Mouse (Mus musculus) hindbrain, embryonic 16.5 days (tissue): Measurements from ENCODE around the gene Usp49. TPM values are rescaled to one million over a fixed set of nuclear protein-coding genes. Genes with fewer than 3 reads are reported as not detected.

Experiments used
- ATAC-seq: fragments of 200-750 bp; cut with Nextera tagmentation; 2 replicates; pipeline ENCODE4 v1.8.0; 2017; ENCODE audit warnings: moderate TSS enrichment, moderate library complexity
- H3K27ac ChIP-seq: fragments of 300-500 bp; sonication (generic); 2 replicates; pipeline ENCODE4 v1.5.1; 2014; ENCODE audit warnings: low read depth, mild to moderate bottlenecking, control low read depth, low read length, moderate library complexity
- H3K27me3 ChIP-seq: fragments of 300-500 bp; sonication (generic); replicated peaks from 2 replicates; pipeline ENCODE4 v1.6.1; 2014; ENCODE audit warnings: low read length; ENCODE audit not compliant: control insufficient read depth, insufficient read depth
- H3K36me3 ChIP-seq: fragments of 300-500 bp; sonication (generic); 2 replicates; pipeline ENCODE4 v1.6.1; 2014; ENCODE audit warnings: mild to moderate bottlenecking, low read length, moderate library complexity, mixed read lengths; ENCODE audit not compliant: control insufficient read depth, insufficient read depth
- H3K4me1 ChIP-seq: fragments of 300-500 bp; sonication (generic); 2 replicates; pipeline ENCODE4 v1.6.1; 2014; ENCODE audit warnings: low read depth, low read length; ENCODE audit not compliant: control insufficient read depth, insufficient read depth
- H3K4me2 ChIP-seq: fragments of 300-500 bp; sonication (generic); 2 replicates; pipeline ENCODE4 v1.6.1; 2014; ENCODE audit warnings: mild to moderate bottlenecking, low read length, control low read depth, moderate library complexity
- H3K4me3 ChIP-seq: fragments of 300-500 bp; sonication (generic); 2 replicates; pipeline ENCODE4 v1.5.1; 2014; ENCODE audit warnings: mild to moderate bottlenecking, low read length, control low read depth, moderate library complexity
- H3K9ac ChIP-seq: fragments of 300-500 bp; sonication (generic); 2 replicates; pipeline ENCODE4 v1.6.1; 2014; ENCODE audit warnings: low read depth, mild to moderate bottlenecking, control low read depth, low read length, moderate library complexity
- H3K9me3 ChIP-seq: fragments of 300-500 bp; sonication (generic); 2 replicates; pipeline ENCODE4 v1.6.1; 2014; ENCODE audit warnings: mild to moderate bottlenecking, low read length, moderate library complexity; ENCODE audit not compliant: control insufficient read depth
- WGBS: fragments of 180-500 bp; shearing (Covaris S2); extraction: QIAGEN DNeasy Blood & Tissue Kit; methylation state at CpG from one replicate; pipeline ENCODE4 v1.1.7; 2014; 5-methylcytosine and 5-hydroxymethylcytosine counted together
- polyA plus RNA-seq: library from polyadenylated mRNA; unstranded; fragments of >200 nt; fragmentation: Nextera tagmentation; extraction: Ambion mirVana; gene quantifications from 2 replicates; pipeline ENCODE4 v1.2.1, GENCODE M21; 2015

The Usp49 gene
- polyA plus RNA-seq, 1 experiment from 2014 or later = 5.2 TPM

DNA sequence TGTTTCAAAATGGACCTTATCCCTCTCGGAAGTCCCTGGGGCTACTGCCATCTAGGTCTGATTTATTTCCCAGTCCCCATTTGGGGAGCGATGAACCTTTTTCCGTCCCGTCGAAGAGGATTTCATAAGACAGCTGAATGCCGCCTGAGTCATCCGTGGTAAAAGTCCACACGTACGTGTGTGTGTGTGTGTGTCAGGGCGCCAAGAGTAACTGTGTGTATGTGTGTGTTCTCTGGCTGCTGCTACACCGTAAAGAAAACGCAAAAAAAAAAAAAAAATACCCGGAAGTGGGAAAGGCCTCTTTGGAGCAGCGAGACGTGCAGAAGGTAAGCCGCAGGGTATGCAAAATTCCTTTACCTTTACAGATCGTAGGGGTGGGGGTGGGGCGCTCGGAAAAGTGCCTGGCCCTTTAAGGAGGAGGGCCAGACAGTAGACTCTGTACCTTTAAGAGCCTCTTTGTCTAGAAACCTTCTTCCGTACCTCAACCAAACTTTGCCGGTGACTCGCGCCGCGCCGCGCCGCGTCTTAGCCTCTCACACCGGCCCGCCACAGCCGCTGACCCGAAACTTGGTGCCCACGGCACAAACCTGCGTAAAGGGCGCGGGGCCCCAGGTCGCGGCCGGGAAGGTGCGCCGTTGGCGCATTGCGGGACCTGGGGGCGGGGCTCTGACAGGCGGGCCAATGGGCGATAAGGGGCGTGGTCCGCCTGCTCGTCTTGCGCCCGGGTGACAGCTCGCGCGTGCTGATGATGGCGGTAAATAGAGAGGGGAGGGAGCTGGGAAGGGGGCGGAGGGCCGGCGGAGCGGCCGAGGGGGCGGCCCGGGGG, 1.4 kb upstream of the Usp49 start:
- 0% methylated on average over 58 of the region's 63 CpGs for WGBS

DNA sequence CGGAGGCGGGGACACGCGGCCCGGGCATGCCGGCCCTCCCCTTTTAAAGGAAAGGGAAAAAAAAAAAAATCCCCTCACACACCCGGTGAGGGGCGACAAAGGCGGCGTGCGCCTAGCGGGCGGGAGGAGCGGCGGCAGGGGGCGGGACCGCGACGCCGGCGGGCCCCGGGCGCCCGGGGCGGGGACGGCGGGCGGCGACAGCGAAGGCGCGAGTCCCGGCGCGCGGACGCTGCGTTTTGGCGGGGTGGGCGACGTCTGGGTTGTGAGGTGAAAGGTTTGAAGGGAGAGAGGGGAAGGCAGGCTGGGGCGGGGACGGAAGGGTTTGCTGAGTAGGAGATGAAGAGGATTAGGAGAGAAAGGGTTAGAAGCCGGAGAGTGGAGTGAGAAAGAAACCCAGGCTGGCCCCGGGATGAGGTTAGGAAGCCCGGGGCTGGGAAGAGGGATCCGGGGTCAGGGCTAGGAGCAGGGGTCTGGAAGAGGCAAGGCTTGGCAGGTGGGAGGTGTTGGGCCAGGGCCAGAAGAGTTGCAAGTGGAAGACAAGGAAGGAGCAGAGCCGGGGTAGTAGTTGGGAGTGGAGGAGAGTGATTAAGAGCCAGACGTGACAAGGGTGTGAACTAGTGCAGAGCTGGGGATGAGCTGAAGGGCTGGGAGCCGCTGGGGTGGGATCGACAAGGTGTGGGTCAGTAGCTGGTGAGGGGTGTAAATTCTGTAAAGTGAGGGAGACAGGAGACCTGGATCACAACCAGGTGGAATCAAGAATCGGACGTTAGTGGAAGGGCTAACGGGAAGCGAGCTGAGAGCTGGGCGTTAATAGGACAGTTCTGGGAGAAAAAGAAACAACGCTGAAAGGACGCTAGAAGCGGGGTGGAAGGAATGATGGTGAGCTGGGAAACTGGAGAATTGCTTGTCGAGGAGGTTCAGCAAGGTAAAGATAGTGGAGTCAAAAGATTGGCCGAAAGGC, 493 bp upstream of the Usp49 start:
- WGBS = under 1% methylated on average over 60 of the region's 61 CpGs

More for the DNA sequence above, 1.4 kb upstream of the Usp49 start:
- peak overlapping the region; percentile 73 for H3K4me3 ChIP-seq
- H3K4me1 ChIP-seq = peaks cover 22% of the 10 kb centered on the region
- no peaks in the 10 kb centered on the region for H3K27me3 ChIP-seq
- H3K36me3 ChIP-seq = peaks cover 4% of the 10 kb centered on the region
- ATAC-seq = peak; percentile 96
- peak overlapping the region; percentile 96 for H3K27ac ChIP-seq
- H3K9ac ChIP-seq = peak overlapping the region; percentile 81
- H3K4me2 ChIP-seq = peak overlapping the region; percentile 79
- H3K9me3 ChIP-seq = no peaks in the 10 kb centered on the region

DNA sequence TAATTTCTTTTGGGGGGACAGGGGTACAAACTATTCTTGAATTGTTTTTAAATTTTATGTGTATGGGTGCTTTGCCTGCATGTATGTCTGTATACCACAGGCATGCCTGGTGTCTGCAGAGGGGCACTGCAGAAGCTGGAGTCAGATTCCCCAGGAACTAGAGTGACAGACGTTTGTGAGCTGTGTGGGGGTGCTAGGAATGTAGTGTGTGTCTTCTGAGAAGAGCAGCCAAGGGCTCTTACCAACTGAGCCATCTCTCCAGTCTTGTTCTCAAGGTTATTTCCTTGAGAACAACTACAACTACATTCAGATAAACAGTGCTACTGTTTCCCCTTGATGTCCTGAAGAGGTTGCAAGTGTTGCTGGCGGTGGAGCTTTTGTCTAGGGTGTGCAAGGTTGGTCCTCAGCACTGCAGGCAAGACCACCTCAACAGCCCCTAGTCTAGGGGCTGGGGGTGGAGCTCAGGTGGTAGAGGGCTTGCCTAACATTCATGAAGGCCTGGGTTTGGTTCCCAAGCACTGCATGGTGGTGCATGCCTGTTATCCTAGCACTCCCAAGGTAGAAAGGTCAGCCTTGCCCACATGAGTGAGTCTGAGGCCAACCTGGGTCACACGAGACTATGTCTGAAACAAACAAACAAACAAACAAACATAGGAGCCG, 1.8 kb downstream of the Usp49 start:
- no peak overlapping the region for H3K27ac ChIP-seq
- no peak for ATAC-seq
- no peaks in the 10 kb centered on the region for H3K9me3 ChIP-seq
- peaks cover 22% of the 10 kb centered on the region for H3K4me1 ChIP-seq
- H3K4me3 ChIP-seq = no peak overlapping the region
- H3K36me3 ChIP-seq = no peaks in the 10 kb centered on the region
- no peaks in the 10 kb centered on the region for H3K27me3 ChIP-seq
- WGBS = 73% methylated on average over 4 of the region's 4 CpGs
- no peak overlapping the region for H3K9ac ChIP-seq
- H3K4me2 ChIP-seq = no peak overlapping the region

More for the DNA sequence above, 493 bp upstream of the Usp49 start:
- H3K9ac ChIP-seq = peak overlapping the region; percentile 81
- ATAC-seq = peak; percentile 62
- H3K4me3 ChIP-seq = peak overlapping the region; percentile 73
- H3K9me3 ChIP-seq = no peaks in the 10 kb centered on the region
- H3K36me3 ChIP-seq = peaks cover 3% of the 10 kb centered on the region
- H3K27ac ChIP-seq = peak overlapping the region; percentile 96
- H3K4me2 ChIP-seq = peak overlapping the region; percentile 75
- H3K4me1 ChIP-seq = peaks cover 22% of the 10 kb centered on the region
- H3K27me3 ChIP-seq = no peaks in the 10 kb centered on the region

DNA sequence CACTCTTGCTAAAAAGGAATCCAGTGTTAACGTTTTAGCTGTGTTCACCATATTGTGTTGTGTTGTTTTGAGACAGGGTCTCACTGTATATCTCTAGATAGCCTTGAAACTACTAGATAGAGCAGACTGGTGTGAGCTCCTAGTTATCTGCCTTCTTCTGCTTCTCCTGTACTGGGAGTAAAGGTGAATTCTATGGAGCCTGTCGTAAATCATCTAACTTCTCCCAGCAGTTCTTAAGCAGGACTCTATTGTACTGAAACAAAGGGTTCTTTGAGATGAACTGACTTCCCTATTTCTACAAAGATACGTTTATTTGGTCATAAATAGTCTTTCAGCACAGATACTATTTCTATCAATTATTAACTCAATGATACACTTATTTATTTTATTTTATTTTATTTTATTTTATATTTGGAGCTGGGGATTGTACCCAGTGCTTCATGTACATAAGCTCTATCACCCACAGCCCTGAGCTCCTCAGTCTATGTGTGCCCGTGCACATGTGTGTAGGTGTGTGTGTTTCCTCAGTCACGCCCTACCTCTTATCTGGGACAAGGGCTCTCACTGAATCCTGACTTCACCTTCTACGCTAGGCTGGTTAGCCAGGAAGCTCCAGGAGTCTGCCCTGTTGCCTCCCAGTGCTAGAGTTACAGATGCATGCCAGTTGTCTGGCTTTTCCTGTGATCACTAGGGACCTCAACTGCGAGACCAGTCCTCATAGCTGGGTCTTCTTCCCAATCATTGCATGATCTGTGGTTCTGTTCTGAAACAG, 3.7 kb downstream of the Usp49 start:
- WGBS = 81% methylated on average over 7 of the region's 7 CpGs
- ATAC-seq = no peak

DNA sequence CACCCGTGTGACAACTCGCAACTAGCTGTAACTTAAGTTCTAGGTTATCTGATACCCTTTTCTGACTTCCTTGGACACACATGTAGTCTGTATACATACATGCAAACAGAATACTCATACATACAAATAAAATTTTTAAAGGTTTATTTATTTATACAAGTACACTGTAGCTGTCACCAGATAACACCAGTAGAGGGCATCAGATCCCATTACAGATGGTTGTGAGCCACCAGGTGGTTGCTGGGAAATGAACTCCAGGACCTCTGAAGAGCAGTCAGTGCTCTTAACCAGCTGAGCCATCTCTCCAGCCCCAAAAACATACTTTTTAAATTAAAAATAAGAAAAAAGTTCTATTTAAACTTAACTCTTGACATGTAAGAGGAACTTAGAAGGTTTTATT, 12.5 kb downstream of the Usp49 start:
- H3K4me1 ChIP-seq = no peaks in the 10 kb centered on the region
- H3K4me2 ChIP-seq = no peak overlapping the region
- no peak overlapping the region for H3K27ac ChIP-seq
- H3K36me3 ChIP-seq = no peaks in the 10 kb centered on the region
- no peak for ATAC-seq
- WGBS = 85% methylated on average over 2 of the region's 2 CpGs
- no peak overlapping the region for H3K4me3 ChIP-seq
- H3K9ac ChIP-seq = no peak overlapping the region
- H3K27me3 ChIP-seq = no peaks in the 10 kb centered on the region
- no peaks in the 10 kb centered on the region for H3K9me3 ChIP-seq

More for the DNA sequence above, 3.7 kb downstream of the Usp49 start:
- no peak overlapping the region for H3K4me2 ChIP-seq
- H3K9ac ChIP-seq = no peak overlapping the region
- H3K27ac ChIP-seq = no peak overlapping the region
- H3K4me3 ChIP-seq = no peak overlapping the region
- peaks cover 16% of the 10 kb centered on the region for H3K4me1 ChIP-seq
- no peaks in the 10 kb centered on the region for H3K27me3 ChIP-seq
- H3K9me3 ChIP-seq = no peaks in the 10 kb centered on the region
- no peaks in the 10 kb centered on the region for H3K36me3 ChIP-seq

DNA sequence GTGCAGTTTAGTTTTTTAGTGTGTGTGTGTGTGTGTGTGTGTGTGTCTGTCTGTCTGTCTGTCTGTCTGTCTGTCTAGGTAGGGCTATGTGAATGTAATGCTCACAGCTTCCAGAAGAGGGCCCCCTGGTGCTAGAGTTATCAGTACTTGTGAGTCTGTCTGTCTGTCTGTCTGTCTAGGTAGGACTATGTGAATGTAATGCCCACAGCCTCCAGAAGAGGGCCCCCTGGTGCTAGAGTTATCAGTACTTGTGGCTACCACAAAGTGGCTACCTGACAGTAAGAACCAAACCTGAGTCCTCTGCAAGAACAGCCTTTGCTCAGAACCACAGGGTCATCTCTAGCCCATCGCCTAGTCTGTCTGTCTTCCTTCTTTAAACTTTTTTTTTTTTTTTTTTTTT, 16.2 kb downstream of the Usp49 start:
- no peak overlapping the region for H3K4me3 ChIP-seq
- no peaks in the 10 kb centered on the region for H3K4me1 ChIP-seq
- no peak for ATAC-seq
- H3K9me3 ChIP-seq = no peaks in the 10 kb centered on the region
- H3K4me2 ChIP-seq = no peak overlapping the region
- H3K36me3 ChIP-seq = no peaks in the 10 kb centered on the region
- no peaks in the 10 kb centered on the region for H3K27me3 ChIP-seq
- H3K9ac ChIP-seq = no peak overlapping the region
- 76% methylated on average over 1 of the region's 1 CpGs for WGBS
- H3K27ac ChIP-seq = no peak overlapping the region

DNA sequence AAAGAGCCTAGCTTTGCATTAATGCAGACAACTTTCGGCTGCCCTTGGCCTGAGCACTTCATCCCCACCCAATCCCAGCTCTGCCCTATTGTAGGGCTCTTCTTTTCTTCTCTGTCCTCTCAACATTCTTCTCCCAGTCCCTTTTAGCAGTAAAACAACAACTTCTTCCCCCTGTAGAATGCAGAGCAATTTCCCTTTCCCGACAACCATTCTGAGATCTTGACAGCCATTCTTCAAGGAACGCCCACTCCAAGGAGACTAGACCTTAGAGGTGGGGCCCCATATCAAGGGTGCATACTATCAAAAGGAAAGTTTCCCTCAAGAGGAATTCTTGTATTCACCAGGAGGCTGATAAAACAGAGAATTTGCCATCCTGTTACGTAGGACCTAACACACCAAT, 18.5 kb downstream of the Usp49 start:
- Histone ChIP-seq H3K27ac (no peak overlapping the region), H3K9me3 (no peaks in the 10 kb centered on the region), H3K9ac (no peak overlapping the region), H3K27me3 (no peaks in the 10 kb centered on the region), H3K4me3 (no peak overlapping the region), H3K4me2 (no peak overlapping the region), H3K4me1 (no peaks in the 10 kb centered on the region), H3K36me3 (no peaks in the 10 kb centered on the region)
- ATAC-seq = no peak
- 39% methylated on average over 4 of the region's 4 CpGs for WGBS

DNA sequence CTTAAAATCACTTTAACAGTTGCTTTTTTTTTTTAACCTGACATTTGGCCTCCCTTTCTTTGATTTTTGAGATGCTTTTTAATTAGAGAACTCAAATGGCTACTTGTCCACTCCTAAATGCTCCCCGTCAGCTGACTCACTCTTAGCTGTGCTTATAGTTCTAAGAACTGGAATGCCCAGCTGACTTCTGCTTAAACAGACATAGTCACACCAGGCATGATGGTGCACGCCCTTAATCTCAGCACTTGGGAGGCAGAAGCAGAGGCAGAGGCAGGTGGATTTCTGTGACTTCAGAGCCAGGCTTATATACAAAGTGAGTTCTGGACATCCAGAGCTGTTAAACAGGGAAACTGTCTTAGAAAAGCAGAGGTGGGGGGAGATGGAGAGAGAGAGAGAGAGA, 21.5 kb downstream of the Usp49 start:
- Histone ChIP-seq H3K36me3 (no peaks in the 10 kb centered on the region), H3K9ac (no peak overlapping the region), H3K27ac (no peak overlapping the region), H3K9me3 (no peaks in the 10 kb centered on the region), H3K4me2 (no peak overlapping the region), H3K4me1 (no peaks in the 10 kb centered on the region), H3K27me3 (no peaks in the 10 kb centered on the region), H3K4me3 (no peak overlapping the region)
- ATAC-seq = no peak
- WGBS = 71% methylated on average over 2 of the region's 2 CpGs
